Mouse (Mus musculus): ENCODE results near the gene Fsd1.

Fsd1 gene

GRCm38 (mm10) chr17:56010255-56010654 is 23.9 kb downstream of the Fsd1 start:
- peak in 1 of 2 experiments; percentile 46 for DNase-seq

- peak; percentile 80 to 85 for DNase-seq
Observed at GRCm38 (mm10) chr17:56010681-56011080, 24.4 kb downstream of the Fsd1 start.

- DNase-seq: peak; percentile 57 to 59
Observed at GRCm38 (mm10) chr17:56011441-56011840, 25.1 kb downstream of the Fsd1 start.

GRCm38 (mm10) chr17:56015293-56015692 is 29.0 kb downstream of the Fsd1 start:
- no peak for DNase-seq

- DNase-seq: no peak
Observed at GRCm38 (mm10) chr17:56016382-56016781, 30.1 kb downstream of the Fsd1 start.

GRCm38 (mm10) chr17:56016793-56017785 is 30.8 kb downstream of the Fsd1 start:
- peak in 1 of 2 experiments; percentile 55 for DNase-seq

GRCm38 (mm10) chr17:56017848-56018247 is 31.5 kb downstream of the Fsd1 start:
- no peak for DNase-seq

- DNase-seq: peak; percentile 82 to 91
Observed at GRCm38 (mm10) chr17:56018347-56019131, 32.2 kb downstream of the Fsd1 start.

GRCm38 (mm10) chr17:56020400-56021084 is 34.2 kb downstream of the Fsd1 start:
- DNase-seq: peak in 1 of 2 experiments; percentile 29

- peak in 1 of 2 experiments; percentile 37 for DNase-seq
Observed at GRCm38 (mm10) chr17:56021161-56021910, 35.0 kb downstream of the Fsd1 start.

GRCm38 (mm10) chr17:56022131-56022988 is 36.1 kb downstream of the Fsd1 start:
- DNase-seq: peak; percentile 74 to 76

- no peak for DNase-seq
Observed at GRCm38 (mm10) chr17:56022989-56023290, 36.6 kb downstream of the Fsd1 start.

GRCm38 (mm10) chr17:56023386-56023785 is 37.1 kb downstream of the Fsd1 start:
- DNase-seq: peak in 1 of 2 experiments; percentile 28

GRCm38 (mm10) chr17:56024476-56024875 is 38.2 kb downstream of the Fsd1 start:
- no peak for DNase-seq

GRCm38 (mm10) chr17:56024931-56025330 is 38.6 kb downstream of the Fsd1 start:
- DNase-seq: peak in 1 of 2 experiments; percentile 30

GRCm38 (mm10) chr17:56026303-56026702 is 40.0 kb downstream of the Fsd1 start:
- DNase-seq: peak in 1 of 2 experiments; percentile 9

GRCm38 (mm10) chr17:56026881-56027280 is 40.6 kb downstream of the Fsd1 start:
- peak in 1 of 2 experiments; percentile 31 for DNase-seq

GRCm38 (mm10) chr17:56027801-56028441 is 41.6 kb downstream of the Fsd1 start:
- DNase-seq: peak; percentile 63 to 69

GRCm38 (mm10) chr17:56030238-56030870 is 44.0 kb downstream of the Fsd1 start:
- peak; percentile 53 to 60 for DNase-seq

- DNase-seq: peak; percentile 34 to 36
Observed at GRCm38 (mm10) chr17:56030919-56031318, 44.6 kb downstream of the Fsd1 start.

Data from cerebellum, adult 18-20 months (tissue).